Mouse (Mus musculus) midbrain, embryonic 14.5 days (tissue): ENCODE data around the gene Gnb4. TPM values are rescaled to one million over a fixed set of nuclear protein-coding genes. Genes with fewer than 3 reads are reported as not detected.

Experiments used
- ATAC-seq: fragments of 200-750 bp; cut with Nextera tagmentation; 2 replicates; pipeline ENCODE4 v1.8.0; 2017; ENCODE audit warnings: moderate number of reproducible peaks, moderate library complexity; ENCODE audit not compliant: low FRiP score, low TSS enrichment
- DNase-seq: peaks from one replicate; pipeline ENCODE4 v3.0.0-alpha.2; 2015
- H3K27ac ChIP-seq: fragments of 300-500 bp; sonication (generic); replicated peaks from 2 replicates; pipeline ENCODE4 v1.5.1; 2014; ENCODE audit warnings: mild to moderate bottlenecking, low read depth, low read length, moderate library complexity
- H3K27me3 ChIP-seq: fragments of 300-500 bp; sonication (generic); 2 replicates; pipeline ENCODE4 v1.6.1; 2014; ENCODE audit warnings: low read length, control low read depth, mixed read lengths; ENCODE audit not compliant: control insufficient read depth, insufficient read depth
- H3K36me3 ChIP-seq: fragments of 300-500 bp; sonication (generic); 2 replicates; pipeline ENCODE4 v1.6.1; 2014; ENCODE audit warnings: low read length, control low read depth; ENCODE audit not compliant: control insufficient read depth, insufficient read depth
- H3K4me1 ChIP-seq: fragments of 300-500 bp; sonication (generic); 2 replicates; pipeline ENCODE4 v1.6.1; 2014; ENCODE audit warnings: mild to moderate bottlenecking, antibody characterized with exemption, low read length, control low read depth; ENCODE audit not compliant: control insufficient read depth, insufficient read depth
- H3K4me2 ChIP-seq: fragments of 300-500 bp; sonication (generic); 2 replicates; pipeline ENCODE4 v1.6.1; 2014; ENCODE audit warnings: mild to moderate bottlenecking, low read length, moderate library complexity
- H3K4me3 ChIP-seq: fragments of 300-500 bp; sonication (generic); replicated peaks from 2 replicates; pipeline ENCODE4 v1.5.1; 2014; ENCODE audit warnings: low read depth, low read length
- H3K9ac ChIP-seq: fragments of 300-500 bp; sonication (generic); replicated peaks from 2 replicates; pipeline ENCODE4 v1.6.1; 2014; ENCODE audit warnings: mild to moderate bottlenecking, low read length, moderate library complexity
- H3K9me3 ChIP-seq: fragments of 300-500 bp; sonication (generic); 2 replicates; pipeline ENCODE4 v1.6.1; 2016; ENCODE audit warnings: low read length, control low read depth, mixed read lengths; ENCODE audit not compliant: control insufficient read depth
- WGBS: fragments of 180-500 bp; shearing (Covaris S2); extraction: QIAGEN DNeasy Blood & Tissue Kit; methylation state at CpG from one replicate; pipeline ENCODE4 v1.1.7; 2014; 5-methylcytosine and 5-hydroxymethylcytosine counted together
- polyA plus RNA-seq: library from polyadenylated mRNA; unstranded; fragments of >200 nt; fragmentation: Nextera tagmentation; extraction: Ambion mirVana; gene quantifications from 2 replicates; pipeline ENCODE4 v1.2.1, GENCODE M21; 2014

The Gnb4 gene
- polyA plus RNA-seq, 1 experiment from 2014 or later = 81.7 TPM

- no peaks in the 10 kb centered on the region for H3K9me3 ChIP-seq
- H3K27ac ChIP-seq = no peak overlapping the region
- H3K4me1 ChIP-seq = no peaks in the 10 kb centered on the region
- H3K4me2 ChIP-seq = no peak overlapping the region
- WGBS = over 99% methylated on average over 4 of the region's 4 CpGs
- no peaks in the 10 kb centered on the region for H3K27me3 ChIP-seq
- no peak overlapping the region for H3K9ac ChIP-seq
- H3K36me3 ChIP-seq = no peaks in the 10 kb centered on the region
- H3K4me3 ChIP-seq = no peak overlapping the region
- ATAC-seq (peak; percentile 36; the same call in 1 of the 2 replicates), DNase-seq (no peak)
Observed at GRCm38 (mm10) chr3:32609233-32609632, 7.2 kb downstream of the Gnb4 start.

DNA sequence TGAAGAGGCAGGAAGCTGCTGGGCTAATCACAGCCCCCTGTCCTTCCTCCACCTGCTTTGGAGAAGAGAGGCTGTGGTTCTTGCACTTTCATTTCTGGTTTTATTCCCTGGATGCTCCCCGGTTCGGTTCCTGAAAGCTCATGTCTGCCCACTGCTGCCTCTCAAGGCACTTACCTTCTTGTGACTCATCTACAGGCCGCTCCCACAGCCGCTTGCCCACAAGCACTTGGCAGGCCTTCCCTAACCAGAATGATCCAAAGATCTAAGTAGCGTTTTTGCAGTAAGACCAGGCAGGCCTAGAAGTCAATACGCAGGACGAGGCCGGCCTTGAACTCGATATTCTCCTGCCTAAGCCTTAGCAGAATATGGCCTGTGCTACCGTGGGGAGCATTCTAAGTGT, 15.3 kb downstream of the Gnb4 start:
- H3K36me3 ChIP-seq = no peaks in the 10 kb centered on the region
- no peak for DNase-seq
- no peak overlapping the region for H3K4me3 ChIP-seq
- H3K27ac ChIP-seq = no peak overlapping the region
- no peak overlapping the region for H3K4me2 ChIP-seq
- H3K9me3 ChIP-seq = no peaks in the 10 kb centered on the region
- WGBS = 96% methylated on average over 10 of the region's 10 CpGs
- no peak overlapping the region for H3K9ac ChIP-seq
- no peaks in the 10 kb centered on the region for H3K4me1 ChIP-seq
- ATAC-seq = no peak
- no peaks in the 10 kb centered on the region for H3K27me3 ChIP-seq

DNA sequence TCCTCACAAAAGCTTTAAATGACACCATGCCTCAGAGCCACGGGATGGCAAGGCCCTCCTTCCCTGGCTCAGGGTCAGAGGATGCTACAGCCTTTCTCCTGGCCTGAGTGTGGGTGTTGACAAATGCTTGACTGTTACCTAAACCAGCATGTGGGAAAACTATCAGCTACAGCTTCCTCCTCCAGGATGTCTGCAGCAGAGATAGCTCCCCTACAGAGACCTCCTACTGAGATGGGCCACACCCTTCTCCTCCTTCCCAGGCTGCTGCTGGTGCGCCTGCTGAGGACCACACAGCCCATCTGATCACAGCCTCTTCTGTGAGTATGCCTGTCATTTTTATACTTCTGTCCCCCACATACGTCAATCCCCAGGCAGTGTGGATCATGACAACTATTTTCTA, 17.1 kb downstream of the Gnb4 start:
- H3K9me3 ChIP-seq = no peaks in the 10 kb centered on the region
- WGBS = 72% methylated on average over 3 of the region's 3 CpGs

DNA sequence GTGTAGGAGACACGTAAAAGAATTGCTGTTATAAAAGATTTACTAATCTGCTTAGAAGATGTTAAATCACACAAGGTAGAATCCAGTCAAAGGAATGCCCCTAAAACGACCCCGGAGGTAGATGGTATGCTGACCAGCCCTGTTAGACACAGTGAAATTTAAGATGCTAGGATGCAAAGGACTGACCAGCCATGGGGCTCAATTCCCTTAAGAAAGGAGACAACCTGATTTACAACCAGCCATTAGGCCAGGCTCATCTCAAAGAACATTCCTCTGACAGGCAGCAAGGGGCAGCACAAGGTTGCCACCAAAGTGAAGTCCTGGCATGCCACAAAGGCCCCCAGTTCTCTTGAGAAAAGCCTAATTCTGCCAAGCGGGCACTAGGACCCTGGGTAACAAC, 21.3 kb downstream of the Gnb4 start:
- H3K27ac ChIP-seq = no peak overlapping the region
- WGBS = 86% methylated on average over 4 of the region's 4 CpGs
- no peaks in the 10 kb centered on the region for H3K36me3 ChIP-seq
- no peak overlapping the region for H3K4me3 ChIP-seq
- no peak for DNase-seq
- H3K4me2 ChIP-seq = no peak overlapping the region
- no peak for ATAC-seq
- no peaks in the 10 kb centered on the region for H3K27me3 ChIP-seq
- H3K9ac ChIP-seq = no peak overlapping the region
- H3K9me3 ChIP-seq = no peaks in the 10 kb centered on the region
- no peaks in the 10 kb centered on the region for H3K4me1 ChIP-seq

More for the DNA sequence above, 17.1 kb downstream of the Gnb4 start:
- ATAC-seq (no peak), DNase-seq (no peak)
- H3K4me1 ChIP-seq = no peaks in the 10 kb centered on the region
- no peak overlapping the region for H3K27ac ChIP-seq
- H3K27me3 ChIP-seq = no peaks in the 10 kb centered on the region
- H3K4me3 ChIP-seq = no peak overlapping the region
- H3K4me2 ChIP-seq = no peak overlapping the region
- H3K9ac ChIP-seq = no peak overlapping the region
- H3K36me3 ChIP-seq = no peaks in the 10 kb centered on the region

- H3K9ac ChIP-seq = no peak overlapping the region
- no peaks in the 10 kb centered on the region for H3K4me1 ChIP-seq
- no peak overlapping the region for H3K4me2 ChIP-seq
- no peaks in the 10 kb centered on the region for H3K27me3 ChIP-seq
- 97% methylated on average over 3 of the region's 3 CpGs for WGBS
- DNase-seq (no peak), ATAC-seq (no peak)
- H3K9me3 ChIP-seq = no peaks in the 10 kb centered on the region
- peaks cover 37% of the 10 kb centered on the region for H3K36me3 ChIP-seq
- H3K4me3 ChIP-seq = no peak overlapping the region
- H3K27ac ChIP-seq = no peak overlapping the region
Observed at GRCm38 (mm10) chr3:32586274-32586673, 30.1 kb downstream of the Gnb4 start.

DNA sequence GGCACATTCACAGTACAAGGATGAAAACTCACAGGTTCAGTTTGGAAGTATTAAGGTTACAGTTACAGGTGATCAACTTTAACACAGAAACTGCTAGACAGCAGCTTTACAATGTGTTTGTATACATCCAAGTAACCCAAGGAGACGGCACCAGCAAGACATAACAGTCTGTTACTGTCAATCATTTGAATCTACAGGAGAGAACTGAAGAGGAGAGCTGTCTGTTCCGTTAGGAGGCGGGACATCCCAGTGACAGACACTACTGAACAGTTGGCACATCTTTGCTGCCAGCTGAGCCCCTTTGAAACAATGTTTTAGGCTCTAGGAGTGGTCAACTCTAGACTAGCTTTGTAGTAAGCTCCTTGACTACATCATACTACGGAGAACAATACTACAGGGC, 32.9 kb downstream of the Gnb4 start:
- no peaks in the 10 kb centered on the region for H3K9me3 ChIP-seq
- ATAC-seq (no peak), DNase-seq (no peak)
- 89% methylated on average over 4 of the region's 4 CpGs for WGBS
- no peak overlapping the region for H3K4me3 ChIP-seq
- no peak overlapping the region for H3K27ac ChIP-seq
- no peaks in the 10 kb centered on the region for H3K27me3 ChIP-seq
- no peak overlapping the region for H3K9ac ChIP-seq
- H3K4me1 ChIP-seq = no peaks in the 10 kb centered on the region
- H3K36me3 ChIP-seq = peaks cover 38% of the 10 kb centered on the region
- no peak overlapping the region for H3K4me2 ChIP-seq

- H3K36me3 ChIP-seq = peaks cover 40% of the 10 kb centered on the region
- DNase-seq = no peak
- WGBS = 90% methylated on average over 3 of the region's 3 CpGs
- no peaks in the 10 kb centered on the region for H3K4me1 ChIP-seq
- no peak overlapping the region for H3K4me2 ChIP-seq
- H3K9ac ChIP-seq = no peak overlapping the region
- H3K4me3 ChIP-seq = no peak overlapping the region
- no peak overlapping the region for H3K27ac ChIP-seq
- no peak for ATAC-seq
- H3K9me3 ChIP-seq = no peaks in the 10 kb centered on the region
- H3K27me3 ChIP-seq = no peaks in the 10 kb centered on the region
Observed at GRCm38 (mm10) chr3:32581911-32582310, 34.5 kb downstream of the Gnb4 start.

- Histone ChIP-seq H3K9ac (no peak overlapping the region), H3K27ac (no peak overlapping the region), H3K27me3 (no peaks in the 10 kb centered on the region), H3K36me3 (peaks cover 44% of the 10 kb centered on the region), H3K4me3 (no peak overlapping the region), H3K4me2 (no peak overlapping the region), H3K4me1 (no peaks in the 10 kb centered on the region), H3K9me3 (no peaks in the 10 kb centered on the region)
- ATAC-seq (no peak), DNase-seq (no peak)
- WGBS = 89% methylated on average over 3 of the region's 3 CpGs
Observed at GRCm38 (mm10) chr3:32580738-32581137, 35.6 kb downstream of the Gnb4 start.

DNA sequence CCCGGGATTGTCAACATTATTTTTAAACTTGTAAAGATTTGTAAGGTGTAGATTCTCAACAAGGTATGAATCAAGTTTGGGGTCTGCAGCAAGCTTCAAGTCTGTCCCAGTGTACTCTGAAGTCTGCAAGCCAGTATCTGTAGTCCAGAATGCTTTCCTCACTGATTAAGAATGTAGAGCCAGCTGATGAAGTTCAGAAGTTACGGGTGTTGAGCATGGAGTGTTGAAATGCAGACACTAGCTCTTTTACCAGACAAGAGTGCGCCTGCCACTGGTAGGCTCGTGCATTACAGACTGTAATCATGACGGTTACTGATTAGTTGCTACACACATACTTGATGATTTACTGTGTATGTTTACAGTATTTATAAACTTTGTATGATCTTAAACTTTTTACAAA, 37.6 kb downstream of the Gnb4 start:
- H3K4me2 ChIP-seq = no peak overlapping the region
- H3K9me3 ChIP-seq = no peaks in the 10 kb centered on the region
- H3K4me1 ChIP-seq = no peaks in the 10 kb centered on the region
- WGBS = 95% methylated on average over 5 of the region's 5 CpGs
- peaks cover 61% of the 10 kb centered on the region for H3K36me3 ChIP-seq
- ATAC-seq (no peak), DNase-seq (no peak)
- no peak overlapping the region for H3K9ac ChIP-seq
- H3K27me3 ChIP-seq = no peaks in the 10 kb centered on the region
- no peak overlapping the region for H3K4me3 ChIP-seq
- no peak overlapping the region for H3K27ac ChIP-seq
